Mouse (Mus musculus): ENCODE results near the gene Cacng7.

- no peak for TF ChIP-seq POLR2A (IDR thresholded peaks at IDR 0.05; ENCODE audit: low read depth, low read length)
- no peak for TF ChIP-seq CTCF (IDR thresholded peaks at IDR 0.05; ENCODE audit: borderline replicate concordance, insufficient read depth, low read length)
These were observed 36.4 kb downstream of the Cacng7 start for GRCm38 (mm10) chr7:3369189-3369588.
